Mouse (Mus musculus): ENCODE data around the gene Pick1. TPM values are rescaled to one million over a fixed set of nuclear protein-coding genes. Genes with fewer than 3 reads are reported as not detected.

Gene Pick1
- 32.4 and 33.4 TPM in 2 replicates for polyA plus RNA-seq (2015; fragmentation: Nextera tagmentation; extraction: Ambion mirVana)

- under 1% methylated on average over 51 of the region's 51 CpGs for WGBS
- H3K9me3 ChIP-seq: no peaks in the 10 kb centered on the region
- peaks cover 4% of the 10 kb centered on the region; the same call in 1 of the 2 replicates for H3K27me3 ChIP-seq (replicated peaks)
- peak within 1 kb of the TSS; percentile 90 for H3K4me3 ChIP-seq
- peaks cover 15% of the 10 kb centered on the region for H3K4me1 ChIP-seq
- peak; percentile 47 for ATAC-seq (ENCODE audit: extremely low read depth, insufficient number of reproducible peaks, low FRiP score, low TSS enrichment)
- peak within 1 kb of the TSS; percentile 94 for H3K9ac ChIP-seq
- H3K4me2 ChIP-seq: peak within 1 kb of the TSS; percentile 99
- H3K27ac ChIP-seq (replicated peaks): peak within 1 kb of the TSS; percentile 96
- H3K36me3 ChIP-seq: peaks cover 28% of the 10 kb centered on the region
Measured at GRCm38 (mm10) chr15:79229058-79229821, at the start of gene Pick1, which contains the start of gene Gm49486. Gene Pick1 (plus strand): TSS chr15:79229173. Gene Gm49486 (plus strand): TSS chr15:79229391.

DNA sequence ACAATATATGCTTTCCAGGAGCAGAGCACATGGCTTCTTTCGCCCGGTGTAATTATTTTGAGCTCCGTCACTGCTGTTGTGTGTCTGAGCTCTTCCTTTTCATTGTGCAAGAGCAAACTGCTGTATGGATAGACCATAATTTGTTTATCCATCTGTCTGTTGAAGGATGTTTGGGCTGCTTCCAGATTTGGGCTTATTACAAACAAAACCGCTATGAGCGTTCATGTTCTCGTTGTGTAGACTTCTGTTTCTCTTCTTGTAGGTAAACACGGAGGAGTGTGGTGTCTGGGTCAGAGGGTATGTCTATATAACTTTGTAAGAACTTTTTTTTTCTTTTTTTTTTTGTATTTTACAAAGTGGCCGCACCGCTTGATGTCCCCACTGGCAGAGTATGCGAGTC, 43.8 kb upstream of the Pick1 start:
- no peak overlapping the region for H3K4me2 ChIP-seq

DNA sequence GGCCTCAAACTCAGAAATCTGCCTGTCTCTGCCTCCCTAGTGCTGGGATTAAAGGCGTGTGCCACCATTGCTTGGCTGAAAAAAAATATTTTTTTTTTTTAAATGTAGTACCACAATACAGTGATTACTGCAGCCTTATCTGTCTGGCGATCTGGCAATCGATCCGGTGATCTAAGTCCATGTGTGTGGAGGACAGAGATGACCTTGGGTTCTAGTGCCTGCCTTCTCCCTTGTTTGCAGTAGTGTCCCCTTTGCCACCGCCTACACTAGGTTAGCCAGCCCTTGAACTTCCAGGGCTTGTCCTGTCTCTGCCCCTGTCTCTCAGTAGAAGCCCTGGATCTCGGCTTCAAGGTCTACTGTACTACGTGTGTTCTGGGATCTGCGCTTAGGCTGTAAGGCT, 41.2 kb upstream of the Pick1 start:
- H3K36me3 ChIP-seq: no peaks in the 10 kb centered on the region
- H3K27me3 ChIP-seq (replicated peaks): no peaks in the 10 kb centered on the region
- peaks cover 8% of the 10 kb centered on the region for H3K4me1 ChIP-seq
- no peaks in the 10 kb centered on the region; the same call in 1 of the 2 replicates for H3K9me3 ChIP-seq
- no peak overlapping the region for H3K9ac ChIP-seq
- no peak overlapping the region for H3K4me3 ChIP-seq
- H3K4me2 ChIP-seq: no peak overlapping the region
- H3K27ac ChIP-seq (replicated peaks): no peak overlapping the region
- WGBS: 86% methylated on average over 8 of the region's 8 CpGs
- no peak for ATAC-seq (ENCODE audit: extremely low read depth, insufficient number of reproducible peaks, low FRiP score, low TSS enrichment)

More for the DNA sequence above, 43.8 kb upstream of the Pick1 start:
- Histone ChIP-seq H3K4me3 (no peak overlapping the region), H3K4me1 (no peaks in the 10 kb centered on the region), H3K27me3 (replicated peaks) (0 out of 2 replicates have a peak, but pooled peaks cover 5% of the 10 kb centered on the region), H3K27ac (replicated peaks) (no peak overlapping the region), H3K9me3 (no peaks in the 10 kb centered on the region), H3K36me3 (no peaks in the 10 kb centered on the region), H3K9ac (no peak overlapping the region)
- 79% methylated on average over 10 of the region's 10 CpGs for WGBS
- no peak for ATAC-seq (ENCODE audit: extremely low read depth, insufficient number of reproducible peaks, low FRiP score, low TSS enrichment)

DNA sequence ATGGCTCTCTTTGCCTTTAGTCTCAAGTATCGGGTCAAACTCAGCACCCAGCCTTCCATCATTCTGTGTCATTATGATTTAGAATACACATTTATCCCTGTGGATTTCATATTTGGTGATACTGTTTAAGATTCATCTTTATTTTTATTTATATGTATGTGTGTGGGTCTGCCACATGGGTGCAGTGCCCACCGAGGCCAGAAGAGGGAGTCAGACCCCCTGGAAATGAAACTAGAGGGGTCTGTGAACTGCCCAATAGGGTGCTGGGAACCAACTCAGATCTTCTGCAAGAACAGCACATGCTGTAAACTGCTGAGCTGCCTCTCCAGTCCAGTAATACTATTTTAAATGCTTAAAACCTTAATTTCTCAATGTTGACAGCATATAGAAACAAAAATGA, 37.5 kb upstream of the Pick1 start:
- H3K36me3 ChIP-seq: no peaks in the 10 kb centered on the region
- H3K4me3 ChIP-seq: no peak overlapping the region
- WGBS: 89% methylated on average over 2 of the region's 2 CpGs
- H3K4me2 ChIP-seq: no peak overlapping the region
- H3K4me1 ChIP-seq: peaks cover 42% of the 10 kb centered on the region
- H3K27me3 ChIP-seq (replicated peaks): no peaks in the 10 kb centered on the region
- no peak overlapping the region for H3K9ac ChIP-seq
- no peak for ATAC-seq (ENCODE audit: extremely low read depth, insufficient number of reproducible peaks, low FRiP score, low TSS enrichment)
- no peak overlapping the region for H3K27ac ChIP-seq (replicated peaks)
- no peaks in the 10 kb centered on the region; the same call in 1 of the 2 replicates for H3K9me3 ChIP-seq

- Histone ChIP-seq H3K4me3 (no peak overlapping the region), H3K9me3 (no peaks in the 10 kb centered on the region; the same call in 1 of the 2 replicates), H3K27ac (replicated peaks) (peak overlapping the region; percentile 84), H3K4me1 (peaks cover 42% of the 10 kb centered on the region), H3K4me2 (no peak overlapping the region), H3K27me3 (replicated peaks) (no peaks in the 10 kb centered on the region), H3K36me3 (no peaks in the 10 kb centered on the region), H3K9ac (no peak overlapping the region)
- WGBS: 79% methylated on average over 6 of the region's 6 CpGs
- no peak for ATAC-seq (ENCODE audit: extremely low read depth, insufficient number of reproducible peaks, low FRiP score, low TSS enrichment)
Measured at GRCm38 (mm10) chr15:79192450-79192849, 36.5 kb upstream of the Pick1 start.

DNA sequence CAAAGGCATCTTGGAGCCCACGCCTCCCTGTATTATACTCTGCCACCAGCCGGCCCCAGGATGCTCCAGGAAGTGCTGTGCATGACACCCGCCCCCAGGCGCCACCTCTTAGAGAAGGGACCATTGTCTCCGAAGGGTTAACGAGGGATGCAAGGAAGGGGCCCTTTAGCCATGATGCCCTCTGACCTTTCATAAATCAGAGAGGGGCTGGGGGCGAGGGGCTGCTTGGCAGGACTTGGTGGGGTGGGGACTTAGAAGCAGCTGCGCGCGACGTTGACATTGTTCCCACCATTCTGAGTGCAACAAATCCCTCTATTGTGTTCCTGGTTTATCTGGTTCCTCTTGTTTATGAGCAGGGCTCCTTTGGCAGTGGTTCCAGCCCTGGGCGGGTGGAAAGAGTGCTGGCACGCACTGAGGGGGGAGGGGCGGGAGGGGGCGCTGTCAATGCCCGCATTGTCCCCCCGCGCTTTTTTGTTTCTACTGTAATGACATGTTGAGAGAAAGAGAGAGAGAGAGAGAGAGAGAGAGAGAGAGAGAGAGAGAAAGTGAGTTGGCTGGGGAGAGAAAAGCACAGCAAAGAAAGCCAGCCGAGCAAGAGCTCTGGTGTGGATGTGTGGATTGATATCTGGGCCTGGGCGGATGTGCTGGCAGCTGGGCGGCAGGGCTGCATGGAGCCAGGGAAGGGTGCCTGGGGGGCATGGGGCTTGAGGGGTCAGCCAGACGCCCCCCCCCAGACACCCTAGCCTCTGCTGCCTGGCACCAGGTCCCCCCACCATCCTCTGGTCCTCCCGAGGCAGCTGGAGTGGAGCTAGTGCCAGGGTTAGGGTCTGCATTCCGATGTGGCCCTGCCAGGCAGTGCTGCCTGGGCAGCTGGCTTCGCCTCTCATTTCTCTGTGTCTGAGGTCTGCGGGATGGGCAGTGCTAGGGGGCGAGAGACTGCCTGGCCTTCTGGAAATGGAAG, 35.8 kb upstream of the Pick1 start:
- WGBS: 32% methylated on average over 27 of the region's 27 CpGs
- H3K36me3 ChIP-seq: no peaks in the 10 kb centered on the region
- no peaks in the 10 kb centered on the region; the same call in 1 of the 2 replicates for H3K9me3 ChIP-seq
- H3K27ac ChIP-seq (replicated peaks): peak overlapping the region; percentile 84
- 0 out of 2 replicates have a peak, but pooled peaks have one; percentile 38 for ATAC-seq (ENCODE audit: extremely low read depth, insufficient number of reproducible peaks, low FRiP score, low TSS enrichment)
- no peak overlapping the region for H3K4me3 ChIP-seq
- peak overlapping the region; percentile 48 for H3K4me2 ChIP-seq
- peaks cover 42% of the 10 kb centered on the region for H3K4me1 ChIP-seq
- H3K9ac ChIP-seq: peak overlapping the region; percentile 66
- H3K27me3 ChIP-seq (replicated peaks): no peaks in the 10 kb centered on the region; the same call in 1 of the 2 replicates

DNA sequence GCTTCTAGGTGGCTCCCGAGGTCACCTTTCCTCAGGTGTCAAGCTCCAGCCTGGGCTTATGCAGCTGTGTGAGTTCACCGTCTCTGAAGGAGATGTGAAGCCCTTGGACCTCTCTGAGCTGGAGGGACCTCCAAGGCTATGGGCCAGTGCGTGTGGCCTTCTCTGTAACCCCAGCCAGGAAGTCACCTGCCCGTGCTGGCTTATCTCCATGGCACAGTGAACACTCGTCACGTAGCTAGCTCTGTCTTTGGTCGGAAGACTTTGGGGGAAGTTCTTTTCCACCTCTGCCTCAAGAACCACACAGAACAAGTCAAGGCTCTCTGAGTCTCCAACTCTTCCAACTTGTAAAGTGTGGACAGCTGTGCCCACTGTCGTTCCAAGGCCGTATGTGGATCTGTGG, 34.9 kb upstream of the Pick1 start:
- Histone ChIP-seq H3K36me3 (no peaks in the 10 kb centered on the region), H3K27me3 (replicated peaks) (no peaks in the 10 kb centered on the region; the same call in 1 of the 2 replicates), H3K9me3 (no peaks in the 10 kb centered on the region; the same call in 1 of the 2 replicates), H3K4me3 (no peak overlapping the region), H3K4me1 (peaks cover 45% of the 10 kb centered on the region), H3K27ac (replicated peaks) (peak overlapping the region; percentile 84), H3K4me2 (no peak overlapping the region), H3K9ac (no peak overlapping the region)
- ATAC-seq (ENCODE audit: extremely low read depth, insufficient number of reproducible peaks, low FRiP score, low TSS enrichment): no peak; the same call in 1 of the 2 replicates
- 60% methylated on average over 9 of the region's 9 CpGs for WGBS

DNA sequence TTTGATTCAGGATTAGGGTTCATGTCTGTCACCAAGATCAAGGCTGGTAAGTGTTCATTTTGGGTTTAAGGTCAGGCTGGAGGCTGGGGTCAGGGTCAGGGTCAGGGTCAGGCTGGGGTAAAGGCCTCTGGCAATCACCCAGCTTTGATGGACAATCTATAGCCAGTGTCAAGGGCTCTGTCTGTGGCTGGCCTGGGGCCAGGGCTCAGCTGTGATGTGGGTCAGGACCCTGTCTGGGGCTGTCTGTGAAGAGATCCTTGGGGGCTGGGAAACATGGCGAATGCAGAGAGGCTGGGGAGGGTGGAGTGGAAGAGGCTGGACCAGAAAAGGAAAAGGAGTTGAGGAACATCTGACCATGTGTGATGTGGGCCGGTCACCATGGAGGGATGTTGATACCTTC, 34.0 kb upstream of the Pick1 start:
- no peak for ATAC-seq (ENCODE audit: extremely low read depth, insufficient number of reproducible peaks, low FRiP score, low TSS enrichment)
- no peak overlapping the region for H3K4me2 ChIP-seq
- H3K9me3 ChIP-seq: no peaks in the 10 kb centered on the region; the same call in 1 of the 2 replicates
- H3K27me3 ChIP-seq (replicated peaks): no peaks in the 10 kb centered on the region; the same call in 1 of the 2 replicates
- no peaks in the 10 kb centered on the region for H3K36me3 ChIP-seq
- no peak overlapping the region for H3K27ac ChIP-seq (replicated peaks)
- H3K4me1 ChIP-seq: peaks cover 45% of the 10 kb centered on the region
- H3K9ac ChIP-seq: no peak overlapping the region
- no peak overlapping the region for H3K4me3 ChIP-seq
- 73% methylated on average over 2 of the region's 2 CpGs for WGBS

GRCm38 (mm10) chr15:79195492-79195891, 33.5 kb upstream of the Pick1 start:
- Histone ChIP-seq H3K27ac (replicated peaks) (peak overlapping the region; percentile 44), H3K27me3 (replicated peaks) (no peaks in the 10 kb centered on the region; the same call in 1 of the 2 replicates), H3K4me2 (no peak overlapping the region), H3K9ac (no peak overlapping the region), H3K9me3 (no peaks in the 10 kb centered on the region; the same call in 1 of the 2 replicates), H3K4me1 (peaks cover 45% of the 10 kb centered on the region), H3K36me3 (no peaks in the 10 kb centered on the region), H3K4me3 (no peak overlapping the region)
- WGBS: 59% methylated on average over 8 of the region's 8 CpGs
- ATAC-seq (ENCODE audit: extremely low read depth, insufficient number of reproducible peaks, low FRiP score, low TSS enrichment): no peak; the same call in 1 of the 2 replicates

DNA sequence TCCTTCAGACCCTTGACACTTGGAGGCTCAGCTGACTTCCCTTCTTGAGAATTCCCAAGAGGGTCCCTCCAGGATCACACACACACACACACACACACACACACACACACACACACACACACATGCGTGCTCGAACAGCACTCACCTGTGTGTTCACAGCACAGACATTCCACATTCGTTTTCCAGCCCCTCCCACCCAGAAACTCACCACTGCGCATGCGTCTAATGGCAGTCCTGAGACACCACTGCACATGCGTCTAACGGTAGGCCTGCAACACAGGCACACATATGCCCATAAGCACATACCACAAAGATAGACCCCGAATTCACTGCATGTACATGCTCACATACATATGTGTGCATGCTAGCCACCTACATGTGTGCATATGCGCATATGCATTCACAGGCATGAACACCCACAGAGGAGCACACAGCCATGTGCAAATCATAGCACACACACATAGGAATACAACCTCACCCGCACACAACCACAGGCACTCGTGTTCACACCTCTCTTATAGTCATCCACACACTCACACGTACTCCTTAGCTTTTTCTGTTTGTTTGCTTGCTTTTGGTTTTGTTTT, 29.5 kb upstream of the Pick1 start:
- H3K4me1 ChIP-seq: peaks cover 46% of the 10 kb centered on the region
- no peak overlapping the region for H3K27ac ChIP-seq (replicated peaks)
- no peak for ATAC-seq (ENCODE audit: extremely low read depth, insufficient number of reproducible peaks, low FRiP score, low TSS enrichment)
- no peak overlapping the region for H3K4me3 ChIP-seq
- no peaks in the 10 kb centered on the region for H3K9me3 ChIP-seq
- 85% methylated on average over 12 of the region's 12 CpGs for WGBS
- H3K9ac ChIP-seq: no peak overlapping the region
- no peak overlapping the region for H3K4me2 ChIP-seq
- peaks cover 26% of the 10 kb centered on the region for H3K27me3 ChIP-seq (replicated peaks)
- H3K36me3 ChIP-seq: no peaks in the 10 kb centered on the region
